Mouse (Mus musculus): ENCODE measurements around the gene Plekhg3.

Gene Plekhg3

GRCm38 (mm10) chr12:76527245-76527881 is 3.3 kb upstream of the Plekhg3 start:
- DNase-seq: no peak

- no peak for DNase-seq
Measured at GRCm38 (mm10) chr12:76528766-76529165, 1.9 kb upstream of the Plekhg3 start.

- DNase-seq: no peak
Measured at GRCm38 (mm10) chr12:76531986-76532925, 1.6 kb downstream of the Plekhg3 start.

- DNase-seq: no peak
Measured at GRCm38 (mm10) chr12:76532926-76533376, 2.3 kb downstream of the Plekhg3 start.

- peak; percentile 70 for DNase-seq
Measured at GRCm38 (mm10) chr12:76533377-76534222, 2.9 kb downstream of the Plekhg3 start.

GRCm38 (mm10) chr12:76534233-76534632 is 3.5 kb downstream of the Plekhg3 start:
- DNase-seq: no peak

GRCm38 (mm10) chr12:76534641-76535283 is 4.1 kb downstream of the Plekhg3 start:
- DNase-seq: no peak

GRCm38 (mm10) chr12:76535471-76535900 is 4.8 kb downstream of the Plekhg3 start:
- no peak for DNase-seq

- no peak for DNase-seq
Measured at GRCm38 (mm10) chr12:76536591-76537153, 6.0 kb downstream of the Plekhg3 start.

GRCm38 (mm10) chr12:76537434-76537833 is 6.7 kb downstream of the Plekhg3 start:
- no peak for DNase-seq

- no peak for DNase-seq
Measured at GRCm38 (mm10) chr12:76540169-76540568, 9.5 kb downstream of the Plekhg3 start.

GRCm38 (mm10) chr12:76540701-76541221 is 10.1 kb downstream of the Plekhg3 start:
- no peak for DNase-seq

- no peak for DNase-seq
Measured at GRCm38 (mm10) chr12:76541475-76541874, 10.8 kb downstream of the Plekhg3 start.

- no peak for DNase-seq
Measured at GRCm38 (mm10) chr12:76541879-76542278, 11.2 kb downstream of the Plekhg3 start.

GRCm38 (mm10) chr12:76545786-76546370 is 15.2 kb downstream of the Plekhg3 start:
- DNase-seq: no peak

GRCm38 (mm10) chr12:76546383-76547276 is 15.9 kb downstream of the Plekhg3 start:
- DNase-seq: no peak

GRCm38 (mm10) chr12:76547409-76548081 is 16.9 kb downstream of the Plekhg3 start:
- no peak for DNase-seq

GRCm38 (mm10) chr12:76548082-76548423 is 17.4 kb downstream of the Plekhg3 start:
- DNase-seq: no peak

GRCm38 (mm10) chr12:76549203-76549602 is 18.5 kb downstream of the Plekhg3 start:
- no peak for DNase-seq

- DNase-seq: no peak
Measured at GRCm38 (mm10) chr12:76552321-76552720, 21.6 kb downstream of the Plekhg3 start.
